Mouse (Mus musculus) small intestine, adult 2 months (tissue): ENCODE data around the gene Ddx19a.

Source experiments
- CTCF ChIP-seq: fragments of 200-500 bp; IDR thresholded peaks from 2 replicates; pipeline ENCODE4 v1.5.1; 2012; ENCODE audit warnings: low read depth, mild to moderate bottlenecking, control low read depth, inconsistent platforms, low read length, moderate library complexity, mixed read lengths; ENCODE audit not compliant: insufficient replicate concordance, insufficient read length; ENCODE audit errors: extremely low read depth
- POLR2A ChIP-seq: fragments of 200-500 bp; IDR thresholded peaks from 2 replicates; pipeline ENCODE4 v1.6.1; 2012; ENCODE audit warnings: low read depth, mild to moderate bottlenecking, control low read depth, inconsistent platforms, low read length, moderate library complexity

GRCm38 (mm10) chr8:111027391-111027937, 29.9 kb upstream of the Ddx19a start:
- TF ChIP-seq POLR2A (peak; percentile 61), CTCF (no peak)
